Mouse (Mus musculus) liver, embryonic 15.5 days (tissue): ENCODE results near the gene Dapk1. TPM values are rescaled to one million over a fixed set of nuclear protein-coding genes. Genes with fewer than 3 reads are reported as not detected.
A peak's percentile ranks its signal among the peaks of the same experiment; 100 is the strongest.

Experiments used
- ATAC-seq: fragments of 200-750 bp; cut with Nextera tagmentation; 2 replicates; pipeline ENCODE4 v1.8.0; 2017; ENCODE audit warnings: moderate number of reproducible peaks, mild to moderate bottlenecking, moderate library complexity; ENCODE audit not compliant: insufficient read depth
- H3K27ac ChIP-seq: fragments of 300-500 bp; sonication (generic); replicated peaks from 2 replicates; pipeline ENCODE4 v1.5.1; 2015; ENCODE audit warnings: mild to moderate bottlenecking, inconsistent platforms
- H3K27me3 ChIP-seq: fragments of 300-500 bp; sonication (generic); 2 replicates; pipeline ENCODE4 v1.6.1; 2015; ENCODE audit warnings: mild to moderate bottlenecking, inconsistent platforms
- H3K36me3 ChIP-seq: fragments of 300-500 bp; sonication (generic); replicated peaks from 2 replicates; pipeline ENCODE4 v1.6.1; 2015; ENCODE audit warnings: moderate library complexity, mild to moderate bottlenecking, inconsistent platforms
- H3K4me1 ChIP-seq: fragments of 300-500 bp; sonication (generic); replicated peaks from 2 replicates; pipeline ENCODE4 v1.6.1; 2015; ENCODE audit warnings: inconsistent platforms
- H3K4me2 ChIP-seq: fragments of 300-500 bp; sonication (generic); 2 replicates; pipeline ENCODE4 v1.6.1; 2015; ENCODE audit warnings: moderate library complexity, mild to moderate bottlenecking, inconsistent platforms
- H3K4me3 ChIP-seq: fragments of 300-500 bp; sonication (generic); replicated peaks from 2 replicates; pipeline ENCODE4 v1.5.1; 2015; ENCODE audit warnings: mild to moderate bottlenecking, inconsistent platforms
- H3K9ac ChIP-seq: fragments of 300-500 bp; sonication (generic); 2 replicates; pipeline ENCODE4 v1.6.1; 2015; ENCODE audit warnings: moderate library complexity, mild to moderate bottlenecking, inconsistent platforms
- H3K9me3 ChIP-seq: fragments of 300-500 bp; sonication (generic); replicated peaks from 2 replicates; pipeline ENCODE4 v1.6.1; 2016; ENCODE audit warnings: inconsistent platforms
- WGBS: fragments of 180-500 bp; shearing (Covaris S2); methylation state at CpG from one replicate; pipeline ENCODE4 v1.1.7; 2015; ENCODE audit warnings: mixed read lengths; ENCODE audit not compliant: insufficient replicate concordance; 5-methylcytosine and 5-hydroxymethylcytosine counted together
- polyA plus RNA-seq: library from polyadenylated mRNA; unstranded; fragments of >200 nt; fragmentation: Nextera tagmentation; extraction: Ambion mirVana; gene quantifications from 2 replicates; pipeline ENCODE4 v1.2.1, GENCODE M21; 2015

Dapk1 gene
- polyA plus RNA-seq, 1 experiment from 2014 or later, result 6.8 TPM

DNA sequence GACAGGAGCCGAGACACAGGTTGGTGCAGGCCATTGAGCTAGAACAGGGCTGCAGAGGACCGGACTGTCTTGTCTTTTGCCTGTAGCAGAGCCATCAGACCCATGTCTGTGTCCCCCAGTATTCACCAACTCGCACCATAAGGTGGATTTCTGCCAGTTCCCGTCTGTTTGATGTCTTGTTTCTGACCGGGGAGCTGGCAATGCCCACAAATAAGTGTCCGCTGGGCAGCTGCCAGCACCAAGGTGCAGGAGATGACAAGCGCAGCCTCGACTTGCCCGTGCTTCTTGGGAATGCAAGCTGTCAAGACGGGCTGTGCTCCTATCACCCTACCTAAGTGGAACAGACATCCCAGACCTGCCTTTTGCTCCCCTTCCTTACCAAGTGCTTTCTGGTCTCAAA is 115.7 kb downstream of the Dapk1 start:
- H3K4me1 ChIP-seq, result no peaks in the 10 kb centered on the region
- peaks cover 15% of the 10 kb centered on the region for H3K36me3 ChIP-seq
- no peak overlapping the region for H3K4me2 ChIP-seq
- H3K4me3 ChIP-seq, result no peak overlapping the region
- H3K27ac ChIP-seq, result no peak overlapping the region
- H3K9ac ChIP-seq, result no peak overlapping the region
- H3K27me3 ChIP-seq, result no peaks in the 10 kb centered on the region
- no peaks in the 10 kb centered on the region for H3K9me3 ChIP-seq
- ATAC-seq, result no peak
- WGBS, result 81% methylated on average over 10 of the region's 10 CpGs

GRCm38 (mm10) chr13:60719581-60719980 is 117.8 kb downstream of the Dapk1 start:
- Histone ChIP-seq H3K4me2 (no peak overlapping the region), H3K27ac (no peak overlapping the region), H3K4me1 (no peaks in the 10 kb centered on the region), H3K27me3 (no peaks in the 10 kb centered on the region), H3K4me3 (no peak overlapping the region), H3K36me3 (peaks cover 15% of the 10 kb centered on the region), H3K9me3 (no peaks in the 10 kb centered on the region), H3K9ac (no peak overlapping the region)
- ATAC-seq, result no peak
- WGBS, result 72% methylated on average over 10 of the region's 10 CpGs

DNA sequence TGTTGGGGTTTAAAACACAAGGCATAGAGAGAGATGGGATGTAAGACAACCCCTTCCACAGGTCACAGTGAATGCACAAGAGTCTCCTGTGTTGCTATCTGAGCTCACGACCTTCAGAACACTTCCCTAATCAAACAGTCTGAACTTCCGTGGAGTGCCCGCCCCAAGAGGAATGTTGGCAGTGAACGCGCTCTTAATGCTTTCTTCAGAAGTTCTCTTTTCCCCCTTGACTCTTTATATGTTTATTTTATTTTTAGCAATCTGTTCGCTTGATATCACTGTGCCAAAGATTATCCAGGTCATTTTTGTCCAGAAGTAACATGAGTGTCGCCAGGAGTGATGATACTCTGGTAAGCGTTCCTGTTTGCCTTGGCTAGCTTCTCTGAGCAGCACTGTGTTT is 121.0 kb downstream of the Dapk1 start:
- Histone ChIP-seq H3K4me3 (no peak overlapping the region), H3K9me3 (no peaks in the 10 kb centered on the region), H3K9ac (no peak overlapping the region), H3K27me3 (no peaks in the 10 kb centered on the region), H3K27ac (no peak overlapping the region), H3K36me3 (peaks cover 17% of the 10 kb centered on the region), H3K4me1 (no peaks in the 10 kb centered on the region), H3K4me2 (no peak overlapping the region)
- no peak for ATAC-seq
- 69% methylated on average over 8 of the region's 8 CpGs for WGBS

DNA sequence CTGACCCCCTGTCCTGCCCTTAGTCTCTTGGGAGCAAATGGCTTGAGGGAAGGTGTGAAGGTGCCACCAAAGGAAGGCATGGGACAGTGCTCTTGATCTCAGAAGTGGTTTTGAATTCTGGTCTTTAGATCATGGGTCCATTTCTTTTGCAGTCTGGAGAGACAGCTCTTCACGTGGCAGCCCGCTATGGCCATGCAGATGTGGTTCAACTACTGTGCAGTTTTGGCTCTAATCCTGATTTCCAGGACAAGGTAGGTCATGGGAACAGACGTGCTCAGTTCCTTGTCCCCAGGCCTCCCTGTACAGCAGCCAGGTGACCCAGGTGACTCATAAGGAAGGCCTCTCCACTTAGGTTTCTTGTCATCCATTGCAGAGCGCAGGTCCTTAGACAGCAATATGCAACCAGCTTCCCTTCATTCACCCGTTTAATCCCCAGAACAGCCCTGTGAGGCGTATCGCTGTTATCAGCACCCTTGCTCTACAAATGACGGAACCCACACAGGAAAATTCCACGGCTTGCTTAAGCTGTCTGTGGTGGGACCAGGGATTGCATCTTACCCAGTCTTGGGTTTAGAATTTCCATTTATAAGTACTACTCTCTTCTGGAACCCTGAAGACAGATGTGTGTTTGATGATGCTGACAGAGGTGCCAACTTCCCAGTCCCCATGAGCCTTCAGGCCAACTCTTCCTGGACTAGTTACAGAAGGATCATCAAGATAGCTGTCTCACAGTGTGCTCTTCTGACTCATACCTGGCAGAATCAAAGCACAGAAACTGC is 126.7 kb downstream of the Dapk1 start:
- Histone ChIP-seq H3K27me3 (no peaks in the 10 kb centered on the region), H3K9me3 (no peaks in the 10 kb centered on the region), H3K4me2 (no peak overlapping the region), H3K4me3 (no peak overlapping the region), H3K9ac (no peak overlapping the region), H3K36me3 (peaks cover 12% of the 10 kb centered on the region; the same call in 1 of the 2 replicates), H3K27ac (no peak overlapping the region), H3K4me1 (no peaks in the 10 kb centered on the region)
- no peak for ATAC-seq
- WGBS, result 77% methylated on average over 9 of the region's 9 CpGs

DNA sequence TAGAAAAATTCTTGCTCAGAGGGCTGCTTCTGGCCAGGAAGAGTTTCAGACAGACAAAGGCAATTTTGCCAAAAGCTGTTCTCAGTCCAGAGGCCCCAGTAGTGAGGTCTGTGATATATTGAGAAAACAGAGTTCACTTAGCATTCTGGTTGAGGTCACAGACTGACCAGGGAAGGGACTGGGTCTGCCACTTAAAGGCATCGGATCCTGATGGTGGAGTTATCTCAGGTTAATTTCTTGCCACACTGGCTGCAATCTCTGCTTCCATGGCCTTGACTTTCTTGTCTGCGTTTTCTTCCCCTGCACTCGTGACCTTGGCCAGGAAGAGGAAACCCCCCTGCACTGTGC is 127.3 kb downstream of the Dapk1 start:
- Histone ChIP-seq H3K9me3 (no peaks in the 10 kb centered on the region), H3K4me1 (no peaks in the 10 kb centered on the region), H3K4me2 (no peak overlapping the region), H3K9ac (no peak overlapping the region), H3K36me3 (peaks cover 12% of the 10 kb centered on the region; the same call in 1 of the 2 replicates), H3K4me3 (no peak overlapping the region), H3K27me3 (no peaks in the 10 kb centered on the region), H3K27ac (no peak overlapping the region)
- ATAC-seq, result no peak
- 51% methylated on average over 3 of the region's 3 CpGs for WGBS

DNA sequence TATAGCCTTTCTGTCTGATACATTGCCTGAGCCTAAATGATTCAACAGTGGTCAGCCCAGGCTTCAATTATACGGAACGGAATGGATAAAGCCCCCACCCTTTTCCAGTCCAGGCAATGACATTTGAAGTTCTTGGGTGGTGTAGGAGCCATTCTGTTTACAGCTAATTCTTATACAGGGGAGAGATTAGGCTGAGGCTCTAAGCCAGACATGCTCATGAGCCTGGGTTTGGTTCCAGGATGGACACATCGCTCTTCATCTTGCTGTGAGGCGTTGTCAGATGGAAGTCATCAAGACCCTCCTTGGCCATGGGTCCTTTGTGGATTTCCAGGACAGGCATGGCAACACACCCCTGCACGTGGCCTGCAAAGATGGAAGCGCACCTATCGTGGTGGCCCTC is 128.8 kb downstream of the Dapk1 start:
- Histone ChIP-seq H3K27ac (no peak overlapping the region), H3K27me3 (no peaks in the 10 kb centered on the region), H3K36me3 (peaks cover 12% of the 10 kb centered on the region; the same call in 1 of the 2 replicates), H3K4me1 (no peaks in the 10 kb centered on the region), H3K9me3 (no peaks in the 10 kb centered on the region), H3K4me2 (no peak overlapping the region), H3K4me3 (no peak overlapping the region), H3K9ac (no peak overlapping the region)
- no peak for ATAC-seq
- 81% methylated on average over 7 of the region's 7 CpGs for WGBS

DNA sequence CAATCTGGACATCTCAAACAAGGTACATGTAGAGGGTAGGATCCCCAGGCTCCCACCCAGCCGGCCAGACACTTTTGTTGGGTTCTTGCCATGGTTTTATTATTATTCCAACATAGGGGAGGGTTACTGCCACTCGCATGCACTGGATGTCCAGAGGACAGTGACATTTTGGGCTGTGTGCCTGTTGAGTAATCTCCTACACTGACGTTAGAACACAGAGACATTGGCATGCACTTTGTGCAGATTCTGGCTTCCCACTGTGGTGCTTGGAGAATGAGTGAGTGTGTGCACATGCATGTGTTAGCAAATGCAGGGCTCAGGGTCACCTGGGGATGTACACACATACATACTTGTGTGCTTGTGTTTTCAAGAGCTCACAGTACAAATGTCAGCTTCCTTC is 129.3 kb downstream of the Dapk1 start:
- Histone ChIP-seq H3K27ac (no peak overlapping the region), H3K9me3 (no peaks in the 10 kb centered on the region), H3K4me2 (no peak overlapping the region), H3K4me1 (no peaks in the 10 kb centered on the region; the same call in 1 of the 2 replicates), H3K9ac (no peak overlapping the region), H3K4me3 (no peak overlapping the region), H3K27me3 (no peaks in the 10 kb centered on the region), H3K36me3 (peaks cover 12% of the 10 kb centered on the region; the same call in 1 of the 2 replicates)
- 62% methylated on average over 3 of the region's 3 CpGs for WGBS
- no peak for ATAC-seq

DNA sequence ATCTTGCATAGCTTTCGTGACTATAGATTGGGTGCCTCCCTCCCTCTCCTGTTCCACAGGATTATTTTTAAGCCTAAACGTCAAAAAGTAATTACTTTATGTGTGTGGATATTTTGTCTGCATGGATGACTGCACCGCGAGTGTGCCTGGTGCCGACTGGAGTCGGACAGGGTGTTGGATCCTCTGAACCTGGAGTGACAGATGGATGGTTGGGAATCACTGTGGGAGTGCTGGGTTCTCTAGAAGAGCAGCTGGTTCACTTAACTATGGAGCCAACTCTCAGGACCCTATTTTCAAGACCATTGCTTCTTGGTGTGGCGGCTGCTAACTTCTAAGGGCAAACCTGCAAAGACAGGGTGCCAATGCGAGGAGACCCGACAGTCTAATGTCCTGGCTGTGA is 133.6 kb downstream of the Dapk1 start:
- H3K27me3 ChIP-seq, result no peaks in the 10 kb centered on the region
- H3K4me3 ChIP-seq, result no peak overlapping the region
- H3K27ac ChIP-seq, result no peak overlapping the region
- ATAC-seq, result no peak
- H3K9ac ChIP-seq, result no peak overlapping the region
- peaks cover 23% of the 10 kb centered on the region for H3K4me1 ChIP-seq
- peaks cover 18% of the 10 kb centered on the region; the same call in 1 of the 2 replicates for H3K36me3 ChIP-seq
- no peak overlapping the region for H3K4me2 ChIP-seq
- H3K9me3 ChIP-seq, result no peaks in the 10 kb centered on the region
- WGBS, result 85% methylated on average over 9 of the region's 9 CpGs

DNA sequence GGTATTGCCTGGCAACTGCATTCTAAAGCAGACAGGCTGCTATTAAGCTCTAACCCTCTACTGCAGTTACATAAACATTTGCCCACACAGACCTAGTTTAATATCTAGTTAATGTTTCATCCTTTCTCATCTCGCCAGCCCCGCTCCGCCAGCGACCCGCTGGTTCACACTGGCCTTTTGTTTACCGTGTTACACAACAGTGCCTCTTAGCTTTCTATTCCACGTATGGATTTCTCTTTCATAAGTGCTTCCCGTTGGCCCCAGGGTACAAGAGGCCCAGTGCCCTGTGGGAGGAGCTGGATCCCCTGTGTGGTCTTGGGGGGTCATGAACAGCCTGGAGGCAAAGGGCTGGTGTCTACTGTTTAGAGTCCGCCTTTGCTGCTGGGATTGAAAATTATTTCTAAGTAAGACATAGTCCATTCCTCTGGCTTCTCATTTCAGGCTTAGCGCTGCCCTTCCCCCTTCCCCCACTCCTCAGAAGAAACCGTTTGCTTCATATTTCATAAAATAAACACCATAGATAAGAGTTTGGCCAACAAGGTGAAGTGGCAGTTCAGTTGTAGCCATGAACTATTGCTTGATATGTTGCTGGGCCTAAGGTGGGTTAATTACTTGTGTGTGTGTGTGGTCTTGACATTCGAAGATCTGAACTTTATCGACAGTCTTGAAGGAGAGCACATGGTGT is 134.8 kb downstream of the Dapk1 start:
- ATAC-seq, result peak; percentile 72
- H3K27me3 ChIP-seq, result no peaks in the 10 kb centered on the region
- 73% methylated on average over 13 of the region's 13 CpGs for WGBS
- peaks cover 23% of the 10 kb centered on the region for H3K4me1 ChIP-seq
- no peak overlapping the region for H3K4me2 ChIP-seq
- H3K4me3 ChIP-seq, result no peak overlapping the region
- no peaks in the 10 kb centered on the region for H3K9me3 ChIP-seq
- H3K27ac ChIP-seq, result peak overlapping the region; percentile 76
- H3K36me3 ChIP-seq, result peaks cover 14% of the 10 kb centered on the region; the same call in 1 of the 2 replicates
- H3K9ac ChIP-seq, result no peak overlapping the region

GRCm38 (mm10) chr13:60737632-60738324 is 136.0 kb downstream of the Dapk1 start:
- H3K9me3 ChIP-seq, result no peaks in the 10 kb centered on the region
- no peaks in the 10 kb centered on the region for H3K27me3 ChIP-seq
- H3K4me1 ChIP-seq, result peaks cover 31% of the 10 kb centered on the region
- no peak overlapping the region for H3K9ac ChIP-seq
- WGBS, result 4% methylated on average over 9 of the region's 9 CpGs
- H3K27ac ChIP-seq, result peak overlapping the region; percentile 71
- H3K36me3 ChIP-seq, result peaks cover 15% of the 10 kb centered on the region
- peak overlapping the region; percentile 26 for H3K4me3 ChIP-seq
- peak overlapping the region; percentile 65 for H3K4me2 ChIP-seq
- peak; percentile 70 for ATAC-seq

DNA sequence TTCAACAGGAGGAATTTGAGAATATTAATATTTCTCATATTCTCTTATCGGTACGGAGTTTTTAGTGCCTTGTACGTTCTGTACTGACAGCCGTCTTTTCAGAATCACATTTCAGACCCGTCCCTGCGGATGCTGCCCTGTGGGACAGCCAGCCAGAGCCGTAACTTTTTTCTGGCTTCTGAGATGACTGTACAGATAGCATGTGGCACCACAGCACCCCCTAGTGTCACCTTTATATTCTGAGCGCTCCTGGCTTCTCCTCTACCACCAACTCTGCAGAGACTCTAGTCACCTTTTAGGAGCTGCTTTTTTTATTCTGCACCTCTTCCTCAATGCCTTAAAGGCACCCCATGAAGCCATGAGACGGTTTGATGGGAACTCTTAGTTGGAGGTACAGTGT is 136.7 kb downstream of the Dapk1 start:
- Histone ChIP-seq H3K4me2 (peak overlapping the region; percentile 65), H3K27me3 (no peaks in the 10 kb centered on the region), H3K4me3 (peak overlapping the region; percentile 26), H3K9me3 (no peaks in the 10 kb centered on the region), H3K9ac (no peak overlapping the region), H3K27ac (peak overlapping the region; percentile 71), H3K36me3 (peaks cover 15% of the 10 kb centered on the region), H3K4me1 (peaks cover 38% of the 10 kb centered on the region)
- ATAC-seq, result peak; percentile 53
- 7% methylated on average over 9 of the region's 9 CpGs for WGBS
